8 mouse cellular contexts compared by ENCODE assay signal in the genomic region with DNA sequence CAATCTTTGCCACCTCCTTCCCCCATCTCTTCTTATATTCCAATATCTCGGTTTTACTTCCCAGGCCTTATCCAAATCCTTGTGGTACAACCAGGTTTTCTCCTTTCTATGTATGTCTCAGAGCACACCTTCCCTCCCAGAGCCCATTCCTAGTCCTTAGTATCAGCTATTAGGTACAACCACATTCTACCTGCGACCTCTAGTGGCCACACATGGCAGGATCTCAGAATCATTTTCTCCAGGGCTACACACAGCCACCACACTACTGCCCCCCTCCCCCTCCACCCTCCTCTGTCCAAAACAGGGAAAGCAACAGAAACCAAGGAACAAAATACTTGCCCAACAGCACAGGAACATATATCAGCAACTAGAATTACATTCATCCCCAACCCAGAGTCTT.
A peak's percentile ranks its signal among the peaks of the same experiment; 100 is the strongest.
DNase-seq lines count a peak whose midpoint lies in the region; ATAC-seq and TF ChIP-seq lines count a peak whose summit lies in the region.

No protein-coding gene starts in this region.

- 5% methylated on average over 2 of the region's 2 CpGs for WGBS in heart, adult 2 months
- WGBS in hindbrain, embryonic 14.5 days: 28% methylated on average over 2 of the region's 2 CpGs
- 16% methylated on average over 2 of the region's 2 CpGs for WGBS in limb, embryonic 10.5 days

- dilution Hi-C loops in CH12.LX (cut with MboI; ENCODE audit: extremely low pct_ligation_motif_present, extremely low pct_unique_long_range_greater_than_20kb, low sequenced_read_pairs): no loop called here

- peaks cover 12% of the 10 kb centered on the region for H3K9me3 ChIP-seq in CH12.LX (replicated peaks; ENCODE audit: low read length)
- no peaks in the 10 kb centered on the region for H3K9me3 ChIP-seq in hindbrain, embryonic 14.5 days (ENCODE audit: control insufficient read depth, low read length)
- no peaks in the 10 kb centered on the region for H3K9me3 ChIP-seq in limb, embryonic 10.5 days (replicated peaks)

- TF ChIP-seq POLR2A in heart, adult 2 months (IDR thresholded peaks at IDR 0.05; ENCODE audit: insufficient read depth, low read depth, low read length): no peak
- TF ChIP-seq POLR2A in CH12.LX (IDR thresholded peaks at IDR 0.05; ENCODE audit: low read depth, low read length): no peak
- TF ChIP-seq POLR2A in brain, embryonic 14.5 days (IDR thresholded peaks at IDR 0.05; ENCODE audit: borderline replicate concordance, extremely low read depth, insufficient read depth, insufficient read length, poor library complexity, severe bottlenecking): no peak

- TF ChIP-seq CTCF in heart, adult 2 months (IDR thresholded peaks at IDR 0.05): peak; percentile 31
- peak in 1 of 2 experiments; percentile 28; a peak in 1 of 4 replicates for TF ChIP-seq CTCF in CH12.LX (conservative IDR thresholded peaks at IDR 0.05 in 1 of 2, IDR thresholded peaks at IDR 0.05 in 1 of 2; ENCODE audit: low read depth in 2 of 2, low read length in 2 of 2)
- peak; percentile 67; the same call in 1 of the 2 replicates for TF ChIP-seq CTCF in brain, embryonic 14.5 days (IDR thresholded peaks at IDR 0.05; ENCODE audit: borderline replicate concordance, extremely low read depth, insufficient read depth, insufficient read length)

- no peak overlapping the region for H3K27ac ChIP-seq in heart, adult 2 months
- H3K27ac ChIP-seq in CH12.LX (ENCODE audit: insufficient read depth, low read depth): no peak overlapping the region
- no peak overlapping the region for H3K27ac ChIP-seq in hindbrain, embryonic 14.5 days
- no peak overlapping the region for H3K27ac ChIP-seq in limb, embryonic 10.5 days

- intact Hi-C loops in heart, adult 2 months (cut with DNase I): no loop called here

- in situ Hi-C loops in CH12.LX (cut with MboI; ENCODE audit: low pct_ligation_motif_present, low pct_unique_long_range_greater_than_20kb, low sequenced_read_pairs): no loop called here

- ATAC-seq in hindbrain, embryonic 14.5 days (ENCODE audit: low FRiP score): no peak

- no peak overlapping the region for H3K4me3 ChIP-seq in heart, adult 2 months
- H3K4me3 ChIP-seq in CH12.LX (replicated peaks in 1 of 3; ENCODE audit: low read depth in 2 of 3, low read length in 2 of 3, poor library complexity in 1 of 3): no peak overlapping the region
- no peak overlapping the region for H3K4me3 ChIP-seq in hindbrain, embryonic 14.5 days (replicated peaks; ENCODE audit: low read length)
- no peak overlapping the region for H3K4me3 ChIP-seq in limb, embryonic 10.5 days

- H3K27me3 ChIP-seq in heart, adult 2 months (ENCODE audit: control insufficient read depth, insufficient read depth, low read length): no peaks in the 10 kb centered on the region
- H3K27me3 ChIP-seq in CH12.LX (replicated peaks): no peaks in the 10 kb centered on the region
- H3K27me3 ChIP-seq in hindbrain, embryonic 14.5 days (ENCODE audit: control insufficient read depth, insufficient read depth, low read length): no peaks in the 10 kb centered on the region
- no peaks in the 10 kb centered on the region for H3K27me3 ChIP-seq in limb, embryonic 10.5 days (ENCODE audit: low read depth, poor library complexity, severe bottlenecking)

- TF ChIP-seq RAD21 in CH12.LX (IDR thresholded peaks at IDR 0.05; ENCODE audit: low read depth, low read length): no peak; the same call in 1 of the 2 replicates

- no peaks in the 10 kb centered on the region for H3K36me3 ChIP-seq in heart, adult 2 months (ENCODE audit: control insufficient read depth, insufficient read depth, low read length)
- no peaks in the 10 kb centered on the region for H3K36me3 ChIP-seq in CH12.LX (replicated peaks in 1 of 2; ENCODE audit: control insufficient read depth in 1 of 2, insufficient read depth in 1 of 2, low read length in 1 of 2)
- H3K36me3 ChIP-seq in hindbrain, embryonic 14.5 days (replicated peaks; ENCODE audit: control insufficient read depth, insufficient read depth): no peaks in the 10 kb centered on the region
- H3K36me3 ChIP-seq in limb, embryonic 10.5 days: no peaks in the 10 kb centered on the region

- no peaks in the 10 kb centered on the region for H3K79me2 ChIP-seq in heart, adult 2 months (replicated peaks; ENCODE audit: control insufficient read depth, insufficient read depth, low read length)
- no peaks in the 10 kb centered on the region for H3K79me2 ChIP-seq in CH12.LX (replicated peaks; ENCODE audit: control insufficient read depth, extremely low read depth, insufficient read depth, poor library complexity, severe bottlenecking)

- DNase-seq in heart, adult 2 months: no peak
- DNase-seq in heart, adult 18-20 months: no peak
- DNase-seq in CH12.LX (ENCODE audit: extremely low read depth): peak; percentile 4
- peak; percentile 63 for DNase-seq in brain, embryonic 14.5 days (ENCODE audit: low read depth)
- DNase-seq in hindbrain, embryonic 14.5 days (ENCODE audit: low spot score): peak; percentile 40
- peak; percentile 67 for DNase-seq in limb, embryonic 10.5 days (ENCODE audit: low spot score)
- DNase-seq in naive thymus-derived CD4-positive, alpha-beta T cell, adult 2 months (ENCODE audit: low read depth): peak; percentile 1
- DNase-seq in spleen, postnatal 36 days (ENCODE audit: low spot score in 2 of 2): no peak

- TF ChIP-seq EP300 in heart, adult 2 months (IDR thresholded peaks at IDR 0.05; ENCODE audit: insufficient read depth, low read depth, low read length): no peak
- TF ChIP-seq EP300 in CH12.LX (IDR thresholded peaks at IDR 0.05; ENCODE audit: low read length): no peak

- H3K4me2 ChIP-seq in CH12.LX (ENCODE audit: insufficient read depth, low read depth, poor library complexity, severe bottlenecking): no peak overlapping the region
- no peak overlapping the region for H3K4me2 ChIP-seq in hindbrain, embryonic 14.5 days (replicated peaks)

- H3K9ac ChIP-seq in heart, adult 2 months (ENCODE audit: low read depth, low read length): no peak overlapping the region
- no peak overlapping the region for H3K9ac ChIP-seq in CH12.LX (ENCODE audit: insufficient read depth, low read depth)
- no peak overlapping the region for H3K9ac ChIP-seq in hindbrain, embryonic 14.5 days

- no peaks in the 10 kb centered on the region for H3K4me1 ChIP-seq in heart, adult 2 months (ENCODE audit: control insufficient read depth, insufficient read depth, low read length)
- no peaks in the 10 kb centered on the region for H3K4me1 ChIP-seq in CH12.LX (ENCODE audit: control insufficient read depth in 1 of 2, insufficient read depth in 2 of 2)
- H3K4me1 ChIP-seq in hindbrain, embryonic 14.5 days (replicated peaks; ENCODE audit: control insufficient read depth, insufficient read depth, low read length): no peaks in the 10 kb centered on the region
- H3K4me1 ChIP-seq in limb, embryonic 10.5 days: no peaks in the 10 kb centered on the region

TF ChIP-seq in CH12.LX, 34 proteins besides CTCF, POLR2A, EP300 and RAD21:
- no peak for TF ChIP-seq IRF4 (IDR thresholded peaks at IDR 0.05; ENCODE audit: low read depth, low read length)
- TF ChIP-seq ZC3H11A (IDR thresholded peaks at IDR 0.05; ENCODE audit: low read depth, low read length): no peak
- no peak for TF ChIP-seq TBP (conservative IDR thresholded peaks at IDR 0.05; ENCODE audit: low read depth, low read length)
- no peak for TF ChIP-seq MYC (IDR thresholded peaks at IDR 0.05; ENCODE audit: low read depth, low read length)
- no peak for TF ChIP-seq KAT2A (IDR thresholded peaks at IDR 0.05; ENCODE audit: insufficient replicate concordance, low read length)
- TF ChIP-seq JUN (IDR thresholded peaks at IDR 0.05; ENCODE audit: insufficient read depth, low read depth, low read length): no peak
- TF ChIP-seq ZKSCAN1 (IDR thresholded peaks at IDR 0.05; ENCODE audit: borderline replicate concordance, low read depth, low read length): no peak
- no peak for TF ChIP-seq MXI1 (IDR thresholded peaks at IDR 0.05; ENCODE audit: low read depth, low read length)
- TF ChIP-seq POLR2AphosphoS2 (IDR thresholded peaks at IDR 0.05; ENCODE audit: low read depth, low read length): no peak
- no peak for TF ChIP-seq E2F4 (IDR thresholded peaks at IDR 0.05; ENCODE audit: insufficient replicate concordance, low read depth, low read length)
- TF ChIP-seq ZMIZ1 (IDR thresholded peaks at IDR 0.05; ENCODE audit: low read depth, low read length): no peak
- no peak for TF ChIP-seq NRF1 (IDR thresholded peaks at IDR 0.05; ENCODE audit: low read depth, low read length)
- no peak for TF ChIP-seq RCOR1 (conservative IDR thresholded peaks at IDR 0.05; ENCODE audit: low read depth, low read length)
- TF ChIP-seq USF2 (conservative IDR thresholded peaks at IDR 0.05; ENCODE audit: low read depth, low read length): no peak
- no peak for TF ChIP-seq CHD2 (IDR thresholded peaks at IDR 0.05; ENCODE audit: low read length)
- no peak for TF ChIP-seq ELF1 (IDR thresholded peaks at IDR 0.05; ENCODE audit: low read depth, low read length)
- TF ChIP-seq MAX (IDR thresholded peaks at IDR 0.05; ENCODE audit: low read length): no peak

Comparison
In these comparisons a context has a peak if more than half of its experiments do, and no peak if none do; other contexts are left out.
1. DNase-seq: peak in CH12.LX (single experiment), brain, embryonic 14.5 days (single experiment), hindbrain, embryonic 14.5 days (single experiment), limb, embryonic 10.5 days (single experiment) and naive thymus-derived CD4-positive, alpha-beta T cell, adult 2 months (single experiment); none in heart, adult 2 months (0 of 2), heart, adult 18-20 months (0 of 2) and spleen, postnatal 36 days (0 of 2).